Mouse (Mus musculus) lung, postnatal 14 days (tissue): ENCODE data around the gene Cadps.
A peak's percentile ranks its signal among the peaks of the same experiment; 100 is the strongest.

Source experiments
- DNase-seq: peaks from one replicate; pipeline ENCODE4 v3.0.0; 2021

Cadps gene

DNA sequence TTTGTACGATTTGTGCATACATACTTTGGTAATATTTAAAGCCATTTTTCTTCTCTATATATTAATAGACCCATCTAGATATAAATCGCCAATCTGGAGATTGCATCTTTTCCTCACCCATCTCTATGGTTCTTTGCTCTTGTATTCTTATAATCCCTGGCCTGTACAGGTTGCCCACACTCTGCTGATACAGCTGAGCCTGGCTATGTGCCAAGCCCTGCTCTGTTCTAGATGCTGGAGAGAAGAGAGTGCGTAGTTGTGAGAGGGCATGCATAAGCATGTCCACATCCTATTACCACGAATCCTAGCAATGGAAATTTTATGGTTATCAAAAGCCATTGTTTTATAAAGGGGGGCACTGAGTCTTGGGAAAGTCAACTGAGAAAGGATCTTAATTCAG lies 360.7 kb downstream of the Cadps start:
- no peak for DNase-seq

DNA sequence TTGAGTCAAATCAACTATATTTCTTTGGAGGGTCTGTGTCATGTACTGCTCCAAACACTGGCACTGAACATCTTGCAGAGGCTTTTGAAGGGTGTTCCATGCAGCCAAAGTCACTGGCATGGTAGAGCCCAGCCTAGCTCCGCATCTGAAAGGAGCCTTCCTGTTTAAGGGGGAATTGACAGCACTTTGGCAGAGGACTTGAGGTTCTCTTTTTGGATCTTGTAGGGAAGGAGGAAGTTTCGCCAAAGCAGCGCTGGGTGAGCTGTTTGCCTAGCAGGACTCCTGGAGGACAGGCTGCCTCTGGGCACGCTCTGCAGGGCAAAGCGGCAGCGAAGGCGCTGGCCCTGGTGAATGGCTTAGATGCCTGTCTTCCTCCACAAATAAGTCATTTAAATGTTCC lies 363.2 kb downstream of the Cadps start:
- no peak for DNase-seq

DNA sequence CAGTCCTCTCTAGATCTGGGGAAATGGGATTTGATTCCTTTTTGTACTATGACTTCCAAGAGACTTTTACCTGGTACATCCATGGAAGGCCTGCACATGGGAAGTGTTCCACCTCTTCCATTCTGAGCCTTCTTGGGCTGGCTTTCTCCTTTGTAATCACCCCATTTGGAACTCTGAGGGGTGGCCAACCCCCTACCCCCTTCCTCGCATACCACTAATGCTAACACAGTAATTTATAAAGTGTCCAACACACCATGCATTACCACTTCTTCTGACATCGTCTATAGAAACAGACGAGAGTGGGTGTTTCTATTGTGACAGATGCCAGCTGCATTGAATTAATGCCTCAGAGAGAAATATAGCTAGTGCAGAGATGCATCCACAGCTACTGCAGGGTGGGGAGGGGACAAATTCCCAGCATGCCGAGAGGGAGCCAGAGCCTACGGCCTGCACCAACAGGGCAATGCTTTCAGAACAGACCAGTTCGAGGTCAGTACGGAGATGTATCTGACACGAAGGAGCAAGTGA lies 367.8 kb downstream of the Cadps start:
- DNase-seq, result no peak

GRCm38 (mm10) chr14:12450807-12451206 lies 372.1 kb downstream of the Cadps start:
- DNase-seq, result no peak

DNA sequence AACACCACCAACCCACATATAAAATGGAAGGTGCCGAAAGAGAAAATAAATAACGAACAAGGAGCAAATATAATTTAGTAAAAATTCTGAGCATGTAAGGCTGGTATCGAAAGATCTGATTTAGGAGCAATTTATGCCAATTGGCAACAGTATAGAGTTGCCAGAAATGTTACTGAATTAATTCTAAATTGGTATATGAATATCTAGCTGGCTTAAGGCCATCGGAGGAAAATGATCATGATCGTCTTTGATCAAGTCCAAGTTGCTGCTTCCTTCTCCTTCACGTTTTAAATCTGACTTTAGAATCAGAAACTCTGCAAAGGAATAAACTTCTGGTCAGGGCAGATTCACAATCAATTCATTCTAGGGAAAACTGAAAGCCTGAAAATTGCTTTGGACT lies 374.0 kb downstream of the Cadps start:
- DNase-seq, result no peak

DNA sequence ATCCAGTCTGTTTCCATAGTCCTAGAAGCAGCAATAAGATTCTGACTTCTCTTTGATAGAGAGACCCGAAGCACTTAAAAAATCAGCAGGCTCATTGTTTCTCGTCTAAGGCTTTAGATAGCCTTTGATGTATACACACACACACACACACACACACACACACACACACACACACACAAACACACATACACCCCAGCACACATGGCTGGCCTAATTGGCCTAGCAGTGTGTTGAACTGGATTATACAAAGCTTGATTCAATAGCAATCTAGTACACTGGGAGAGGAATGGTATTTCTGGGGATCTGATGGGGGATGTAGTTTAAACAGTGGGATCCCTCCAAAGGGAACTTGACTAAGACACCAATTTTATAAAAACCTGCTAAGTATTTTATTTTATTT lies 381.9 kb downstream of the Cadps start:
- DNase-seq, result no peak

DNA sequence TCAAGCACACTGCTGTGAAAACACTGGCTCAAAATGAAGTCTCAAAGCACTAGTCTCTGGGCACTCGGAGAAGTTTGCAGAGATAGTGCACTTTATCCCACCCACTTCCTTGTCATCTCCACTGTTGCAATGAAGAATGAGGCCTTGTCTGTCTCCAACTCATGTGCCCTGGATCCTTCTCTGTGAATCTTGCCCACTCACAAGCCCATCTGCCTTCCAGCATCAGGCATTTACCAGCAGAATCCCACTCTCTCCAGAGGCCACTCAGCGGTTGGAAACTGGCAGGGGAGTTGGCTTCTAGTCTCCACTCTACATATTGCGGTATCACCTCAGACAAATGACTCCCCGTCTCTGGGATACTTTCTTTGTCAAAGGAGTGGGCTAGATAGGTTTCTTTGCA lies 384.9 kb downstream of the Cadps start:
- no peak for DNase-seq

DNA sequence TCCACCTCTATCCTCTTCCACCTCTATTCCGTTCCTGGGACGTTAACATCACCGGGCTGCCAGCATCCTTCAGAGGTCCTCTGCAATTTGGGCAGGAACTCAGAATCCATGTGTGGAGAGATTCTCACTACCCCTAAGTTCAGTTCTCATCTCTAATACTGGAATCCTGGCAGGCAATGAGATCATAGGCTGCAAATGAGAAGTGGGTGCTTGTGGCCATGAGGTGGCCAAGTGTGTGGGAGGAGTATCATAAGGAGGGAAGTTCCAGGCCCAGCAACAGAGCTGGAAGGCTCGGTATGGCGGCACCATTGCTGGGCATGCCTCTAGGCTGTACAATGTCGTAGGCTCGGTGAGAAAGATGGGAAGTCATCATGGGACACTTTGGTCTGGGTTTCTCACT lies 385.5 kb downstream of the Cadps start:
- no peak for DNase-seq

DNA sequence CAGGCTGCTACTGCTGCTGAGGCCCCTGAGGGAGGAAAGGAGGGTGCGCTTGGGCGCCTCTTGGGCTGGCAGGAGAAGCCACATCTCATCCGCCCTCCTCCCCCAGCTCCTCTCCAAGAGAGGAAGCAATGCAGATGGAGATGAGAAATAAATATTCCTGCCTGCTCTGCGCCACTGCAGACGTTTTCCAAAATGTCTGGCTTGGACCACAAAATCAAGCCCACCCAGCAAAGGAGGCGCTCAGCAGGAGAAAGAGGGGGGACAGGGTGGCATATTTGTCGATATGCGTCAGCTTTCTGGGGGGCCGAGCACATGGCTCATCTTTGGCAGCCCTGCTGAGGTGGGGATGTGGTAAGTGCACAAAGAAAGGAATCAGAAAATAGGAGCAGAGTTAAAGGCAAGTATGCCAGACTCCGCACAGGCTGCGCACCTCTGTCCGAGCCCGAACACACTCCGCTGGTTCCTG lies 385.9 kb downstream of the Cadps start:
- DNase-seq, result no peak

- peak; percentile 19 for DNase-seq
Observed at GRCm38 (mm10) chr14:12428021-12428654, 394.7 kb downstream of the Cadps start.

GRCm38 (mm10) chr14:12425311-12425710 lies 397.6 kb downstream of the Cadps start:
- DNase-seq, result no peak

DNA sequence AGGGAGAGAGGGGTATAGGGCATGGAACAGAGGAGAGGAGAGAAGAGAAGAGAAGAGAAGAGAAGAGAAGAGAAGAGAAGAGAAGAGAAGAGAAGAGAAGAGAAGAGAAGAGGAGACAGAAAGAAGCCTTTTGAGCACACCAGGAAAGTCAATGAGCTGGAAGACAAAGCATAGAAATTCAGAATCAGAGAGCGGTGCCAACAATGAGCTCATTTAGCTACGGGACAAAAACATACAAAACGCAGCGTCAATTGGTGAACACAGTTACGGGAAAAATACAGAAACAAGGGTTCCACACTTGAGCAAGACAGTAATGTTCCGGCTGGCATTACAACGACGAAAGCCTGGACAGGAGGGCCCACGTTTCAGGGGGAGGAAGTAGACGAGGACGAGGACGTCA lies 412.6 kb downstream of the Cadps start:
- DNase-seq, result no peak

DNA sequence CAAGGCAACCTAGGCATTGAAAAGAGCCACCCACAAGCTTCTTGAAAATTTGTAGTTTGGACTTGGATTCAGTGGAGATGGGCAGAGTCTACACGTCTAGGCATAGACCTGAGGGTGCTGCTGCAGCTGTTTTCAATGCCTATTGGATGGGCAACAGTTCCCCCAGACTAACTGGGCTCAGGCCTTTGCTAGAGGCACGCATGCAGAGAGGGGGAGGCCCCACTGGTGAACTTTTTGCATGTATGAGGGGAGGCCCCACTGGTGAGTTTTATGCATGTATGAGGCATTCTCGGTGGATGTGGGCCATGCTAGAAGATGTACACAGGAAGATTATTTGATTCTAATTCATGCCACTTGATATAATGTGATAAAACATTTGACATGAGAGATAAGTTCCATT lies 413.1 kb downstream of the Cadps start:
- DNase-seq, result no peak

DNA sequence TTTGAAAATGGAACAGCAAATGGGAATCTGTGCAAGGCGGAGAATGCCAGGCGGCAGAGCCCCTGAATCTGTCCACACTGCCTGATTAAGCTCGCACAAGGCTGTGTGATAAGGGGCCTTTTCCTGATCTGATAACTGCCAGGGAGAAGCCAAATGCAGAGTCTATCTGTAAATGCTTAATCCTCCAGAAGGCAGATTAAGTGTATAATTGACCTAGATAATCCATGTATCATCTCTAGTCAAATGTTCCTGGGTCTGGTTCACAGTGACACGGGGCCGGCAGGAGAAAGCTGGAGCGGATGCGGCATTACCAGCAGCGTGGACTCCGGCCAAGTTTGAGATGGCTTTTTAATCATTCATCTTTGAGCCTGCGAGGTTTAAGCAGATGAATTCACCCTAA lies 416.3 kb downstream of the Cadps start:
- no peak for DNase-seq

DNA sequence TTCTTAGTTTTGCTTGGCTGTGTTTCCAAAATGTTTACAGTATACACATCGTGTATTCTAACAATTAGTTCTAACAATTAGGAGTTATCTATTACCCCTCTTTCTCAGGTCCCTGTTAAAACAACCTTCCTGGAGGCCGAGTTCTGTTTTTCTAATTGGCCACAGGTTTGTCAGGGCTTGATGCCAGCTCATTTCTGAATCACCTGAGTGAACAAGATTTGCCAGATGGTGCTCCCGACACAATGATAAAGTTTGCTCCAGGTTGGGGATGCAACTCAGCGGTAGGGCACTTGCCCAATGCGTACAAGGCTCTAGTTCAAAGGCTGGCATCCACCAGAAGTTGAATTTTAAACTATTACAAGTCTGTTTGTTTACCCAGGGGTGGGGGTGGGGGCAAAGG lies 417.7 kb downstream of the Cadps start:
- no peak for DNase-seq

DNA sequence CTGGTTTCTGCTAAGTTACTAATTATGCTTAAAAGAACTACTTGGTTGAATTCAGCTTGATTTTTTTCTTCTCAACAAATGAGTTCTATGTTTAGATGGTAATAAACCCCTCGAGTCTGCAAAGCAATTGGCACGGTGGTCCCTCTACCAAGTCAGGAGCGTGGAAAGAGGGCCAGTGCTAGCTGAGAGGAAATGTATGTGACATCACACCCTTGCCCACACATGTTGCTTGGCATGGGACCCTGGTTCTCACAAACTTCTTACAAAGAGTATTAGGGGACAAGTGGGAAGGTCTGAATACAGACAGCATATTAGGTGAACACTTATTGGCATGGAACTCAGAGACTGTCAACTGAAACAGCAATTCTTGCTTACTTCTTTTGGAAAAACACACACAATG lies 418.2 kb downstream of the Cadps start:
- no peak for DNase-seq

DNA sequence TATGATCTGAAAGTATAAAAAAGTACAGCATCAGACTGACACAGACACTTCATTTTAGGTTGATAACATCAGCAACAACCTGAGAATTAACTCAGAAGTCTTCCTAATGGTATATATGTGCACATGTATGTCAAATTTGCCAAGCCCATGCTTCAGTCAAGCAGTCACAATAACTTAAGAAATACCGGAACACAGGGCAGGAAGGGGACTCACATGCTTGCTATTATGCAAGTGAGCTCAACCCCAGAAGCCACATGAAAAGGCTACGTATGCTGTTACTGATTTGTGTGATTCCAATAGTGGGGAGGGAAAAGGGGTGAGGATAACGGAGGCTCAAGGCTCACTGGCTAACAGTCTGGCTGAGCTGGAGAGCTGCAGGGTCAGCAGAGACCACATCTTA lies 418.8 kb downstream of the Cadps start:
- no peak for DNase-seq

DNA sequence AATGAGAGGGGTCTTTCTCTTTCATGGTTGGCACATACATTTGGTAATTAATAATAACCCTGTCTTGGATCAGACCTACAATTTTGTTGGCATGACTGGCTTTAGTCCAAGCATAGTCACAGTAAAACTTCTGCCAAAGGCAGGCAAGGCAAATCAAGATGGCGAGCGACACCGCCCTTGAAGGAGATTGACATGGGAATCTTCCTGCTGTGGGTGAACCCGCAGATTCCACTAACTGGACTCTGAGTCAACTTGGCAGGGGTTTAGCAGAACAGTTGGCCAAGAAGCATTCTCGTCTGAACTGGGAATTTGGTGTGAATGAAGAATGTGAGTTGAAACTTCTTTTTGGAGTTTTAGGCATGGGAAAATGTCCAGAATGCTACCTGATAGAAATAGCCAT lies 422.8 kb downstream of the Cadps start:
- no peak for DNase-seq

- DNase-seq, result no peak
Observed at GRCm38 (mm10) chr14:12397561-12397960, 425.3 kb downstream of the Cadps start.

- DNase-seq, result no peak
Observed at GRCm38 (mm10) chr14:12394318-12394717, 428.6 kb downstream of the Cadps start.

- DNase-seq, result no peak
Observed at GRCm38 (mm10) chr14:12393271-12393861, 429.5 kb downstream of the Cadps start.

GRCm38 (mm10) chr14:12391167-12391566 lies 431.7 kb downstream of the Cadps start:
- no peak for DNase-seq

- DNase-seq, result no peak
Observed at GRCm38 (mm10) chr14:12388806-12389436, 434.0 kb downstream of the Cadps start.

DNA sequence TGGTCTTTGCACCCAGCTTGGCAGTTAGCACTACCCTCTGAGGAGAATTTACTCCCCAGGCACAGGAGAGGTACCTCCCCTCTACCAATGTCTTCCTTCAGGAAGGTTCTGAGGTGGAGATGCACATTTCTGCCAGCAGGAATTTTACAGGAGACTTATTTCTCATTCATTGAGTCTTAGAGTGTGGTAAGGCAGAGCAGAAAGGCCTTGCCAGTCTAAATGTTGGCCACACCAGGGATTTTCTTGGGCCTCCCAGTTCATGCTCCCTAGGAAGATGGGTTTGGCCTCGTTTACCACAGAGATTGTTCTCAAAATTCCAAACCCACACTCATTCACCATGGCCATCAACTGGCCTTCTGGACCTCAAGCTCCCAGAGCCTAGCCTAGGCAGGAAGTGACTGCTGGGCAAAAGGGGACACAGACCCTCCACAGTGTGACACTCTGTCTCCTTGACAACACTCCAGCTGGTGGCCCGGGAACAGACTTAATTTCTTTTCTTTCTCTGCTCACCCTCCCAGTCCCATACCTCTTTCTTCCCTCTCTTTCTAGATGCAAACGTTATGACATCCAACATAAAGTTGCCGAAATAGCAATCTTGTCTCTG lies 434.6 kb downstream of the Cadps start:
- no peak for DNase-seq
